Mouse (Mus musculus) 3T3-L1 (cell line): ENCODE measurements around the gene Gm49358.

Experiments
- DNase-seq: peaks from one replicate; pipeline ENCODE4 v3.0.0-alpha.2; 2015; ENCODE audit warnings: low read depth, low spot score

The Gm49358 gene

GRCm38 (mm10) chr10:86814292-86815131 is 50.7 kb downstream of the Gm49358 start:
- no peak for DNase-seq

- DNase-seq = no peak
Observed at GRCm38 (mm10) chr10:86815133-86815532, 51.4 kb downstream of the Gm49358 start.

DNA sequence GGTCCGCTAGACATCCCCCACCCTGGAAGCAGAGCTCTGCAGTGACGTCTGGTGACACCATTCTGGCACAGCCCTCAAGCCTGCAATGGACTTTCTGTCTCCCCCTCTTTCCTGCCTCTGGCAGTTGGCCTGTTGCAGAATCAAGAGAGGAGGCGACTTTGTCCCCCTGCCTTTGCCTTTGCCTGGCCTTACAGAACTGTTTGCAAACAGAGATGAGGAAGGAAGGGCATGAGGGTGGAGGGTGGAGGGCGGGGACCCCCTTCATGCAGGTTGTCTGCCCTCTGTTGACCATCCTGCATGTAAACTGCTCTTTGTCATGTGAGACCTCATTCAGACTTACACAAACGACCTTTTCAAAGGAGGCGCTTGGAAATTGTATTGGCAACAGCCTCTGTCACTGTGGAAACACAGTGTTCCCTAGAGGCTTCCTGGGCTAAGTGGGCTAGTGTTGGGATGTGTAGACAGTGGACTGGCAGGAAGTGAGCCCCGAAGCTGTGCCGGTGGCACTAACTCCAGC is 55.9 kb downstream of the Gm49358 start:
- no peak for DNase-seq

- DNase-seq = no peak
Observed at GRCm38 (mm10) chr10:86821014-86821413, 57.2 kb downstream of the Gm49358 start.

- DNase-seq = no peak
Observed at GRCm38 (mm10) chr10:86824093-86824492, 60.3 kb downstream of the Gm49358 start.

- DNase-seq = no peak
Observed at GRCm38 (mm10) chr10:86824871-86825270, 61.1 kb downstream of the Gm49358 start.

DNA sequence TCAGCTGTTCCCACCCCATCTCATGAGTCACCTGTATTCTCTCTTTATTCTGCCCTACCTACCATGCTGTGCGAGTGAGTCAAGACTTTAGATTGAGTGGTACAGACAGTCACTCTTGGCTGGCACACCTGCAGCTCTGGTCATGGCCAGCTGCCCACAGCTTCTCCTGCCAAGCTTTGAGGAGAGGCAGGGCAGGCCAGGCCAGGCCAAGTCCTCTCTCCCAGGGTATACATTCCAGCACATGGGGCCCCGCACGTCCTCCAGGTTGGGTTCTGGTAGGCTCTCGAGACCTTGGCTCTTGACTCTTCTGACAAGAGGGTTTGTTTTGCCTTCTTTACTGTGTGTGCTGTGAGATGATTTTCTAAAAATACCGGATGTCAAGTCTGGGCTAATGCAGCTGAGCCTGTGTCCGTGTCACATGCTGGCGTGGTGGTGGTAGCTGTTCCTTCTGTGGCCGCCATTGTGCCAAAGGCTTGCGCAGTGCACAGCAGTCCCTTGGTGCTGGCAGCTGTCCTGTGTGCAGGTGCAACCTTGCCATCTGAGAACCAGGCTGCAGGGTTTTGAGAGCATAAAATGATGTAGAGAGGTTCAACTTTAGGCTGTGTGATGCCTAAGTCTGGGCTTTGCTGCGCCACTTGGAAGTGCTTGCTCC is 62.2 kb downstream of the Gm49358 start:
- DNase-seq = no peak

DNA sequence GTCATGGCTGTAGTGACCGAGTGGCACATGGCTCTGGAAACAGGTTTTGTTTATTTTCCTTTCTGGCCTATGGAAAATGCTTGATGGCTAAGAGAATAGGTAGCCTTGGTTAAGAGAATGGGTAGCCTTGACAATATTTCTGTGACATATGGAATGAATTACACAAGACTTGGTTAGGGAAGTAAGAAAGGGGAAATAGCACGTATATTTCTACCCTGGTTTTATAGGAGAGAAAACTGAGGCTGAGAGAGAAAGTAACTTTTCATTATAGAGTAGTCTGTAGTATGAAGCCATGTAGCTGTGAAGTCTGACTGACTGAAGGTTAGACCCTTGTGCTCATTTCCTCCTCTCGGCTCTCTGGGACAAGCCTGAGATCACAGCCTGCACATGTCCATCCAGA is 63.2 kb downstream of the Gm49358 start:
- no peak for DNase-seq

GRCm38 (mm10) chr10:86828221-86829135 is 64.7 kb downstream of the Gm49358 start:
- DNase-seq = no peak

GRCm38 (mm10) chr10:86829515-86829914 is 65.7 kb downstream of the Gm49358 start:
- DNase-seq = peak; percentile 20

DNA sequence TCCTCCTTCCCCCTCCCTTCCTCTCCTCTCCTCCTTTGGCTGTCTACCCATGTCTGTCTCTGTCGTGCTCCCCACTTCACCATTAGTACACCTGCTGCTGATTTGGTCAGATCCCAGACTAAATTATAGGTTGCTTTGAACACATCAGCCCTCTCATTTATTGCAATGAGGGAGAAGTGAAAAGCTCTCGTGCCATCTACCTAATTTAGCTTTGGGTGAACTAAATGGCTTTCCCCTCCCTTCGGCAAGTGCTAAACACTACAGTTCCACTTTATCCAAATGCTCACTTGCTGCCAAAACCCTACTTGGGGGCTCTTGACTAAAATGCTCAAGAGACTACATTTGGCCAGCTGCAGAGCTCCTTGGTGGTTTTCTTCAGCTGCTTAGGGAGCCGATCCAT is 73.0 kb downstream of the Gm49358 start:
- no peak for DNase-seq

GRCm38 (mm10) chr10:86838827-86839226 is 75.1 kb downstream of the Gm49358 start:
- no peak for DNase-seq

DNA sequence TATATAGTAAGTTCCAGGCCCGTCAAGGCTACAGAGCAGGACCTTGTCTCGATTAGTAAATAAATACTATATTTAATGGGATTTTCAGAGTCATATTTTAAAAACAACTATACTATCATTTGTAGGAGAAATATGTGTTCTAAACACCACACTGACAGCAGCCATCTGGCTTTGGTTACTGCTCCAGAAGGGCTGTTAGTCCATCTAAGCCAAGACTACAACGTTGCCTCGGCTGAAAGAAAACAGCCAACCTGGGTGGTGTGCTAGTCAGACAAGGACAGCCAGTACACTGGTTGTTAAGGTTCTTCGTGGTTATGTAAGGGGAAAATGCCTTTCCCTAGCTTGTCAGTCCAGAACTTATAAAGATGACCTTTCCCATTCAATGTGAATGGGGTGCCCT is 78.9 kb downstream of the Gm49358 start:
- no peak for DNase-seq

DNA sequence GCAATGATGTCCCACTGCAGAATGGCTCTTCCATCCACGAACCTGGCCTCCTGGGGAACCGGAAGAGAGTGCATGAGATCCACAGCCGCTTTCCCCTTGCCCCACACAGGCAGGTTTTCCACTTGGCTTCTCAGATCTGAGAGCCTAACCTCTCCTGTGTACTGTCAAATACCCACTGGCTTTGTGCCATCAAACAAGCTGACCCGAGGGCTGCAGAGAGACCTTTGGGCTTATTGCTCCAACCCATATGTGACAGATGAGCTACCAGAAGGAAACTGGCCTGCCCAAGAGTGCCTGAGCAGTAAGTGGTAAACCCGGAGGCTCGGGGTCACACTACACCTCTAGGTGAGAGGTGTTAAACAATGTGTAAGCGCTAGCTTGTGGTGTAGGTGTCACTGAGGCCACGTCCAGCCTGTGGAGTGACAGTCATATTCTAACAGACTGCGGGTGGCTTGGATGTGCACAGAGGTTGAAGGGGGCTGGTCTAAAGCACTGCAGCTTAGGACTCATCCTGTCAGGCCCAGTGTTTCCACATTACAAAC is 83.2 kb downstream of the Gm49358 start:
- DNase-seq = no peak

DNA sequence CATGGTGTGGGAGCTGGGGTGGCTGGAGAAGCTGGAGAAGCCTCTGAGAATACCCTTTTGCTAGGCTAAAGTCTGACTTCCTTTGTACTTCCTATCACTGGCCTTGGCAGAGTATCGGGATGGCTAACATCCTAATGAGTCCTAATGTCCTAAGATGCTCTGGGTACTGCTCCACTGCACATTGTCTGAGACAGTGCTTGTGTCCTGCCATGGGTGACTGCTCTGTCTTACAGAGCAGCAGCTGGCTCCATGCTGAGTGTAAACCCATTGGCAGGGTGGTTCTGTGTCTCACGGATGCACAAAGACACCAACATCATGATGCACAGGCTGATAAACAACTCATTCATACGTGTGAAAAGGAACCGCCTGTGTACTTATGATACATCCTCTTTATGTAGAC is 85.3 kb downstream of the Gm49358 start:
- DNase-seq = no peak

DNA sequence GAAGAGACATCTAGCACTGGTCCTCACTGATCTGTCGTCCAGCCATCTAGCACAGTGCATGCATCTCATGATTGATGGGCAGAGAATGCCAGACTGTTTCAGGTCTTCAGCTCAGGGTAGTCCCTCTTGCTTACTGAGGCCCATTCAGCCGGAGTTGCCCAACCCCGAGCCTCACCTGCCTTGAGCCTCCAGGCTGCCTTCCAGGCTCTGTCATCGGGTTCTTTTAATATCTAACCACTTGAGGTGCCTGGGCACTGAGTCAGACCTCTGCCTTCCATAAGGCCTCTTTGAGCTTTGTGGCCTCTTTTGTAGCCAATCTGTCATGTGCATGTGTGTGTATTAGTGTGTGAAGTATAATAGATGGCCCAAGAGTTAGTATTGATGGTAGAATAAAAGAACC is 85.7 kb downstream of the Gm49358 start:
- DNase-seq = peak; percentile 12

DNA sequence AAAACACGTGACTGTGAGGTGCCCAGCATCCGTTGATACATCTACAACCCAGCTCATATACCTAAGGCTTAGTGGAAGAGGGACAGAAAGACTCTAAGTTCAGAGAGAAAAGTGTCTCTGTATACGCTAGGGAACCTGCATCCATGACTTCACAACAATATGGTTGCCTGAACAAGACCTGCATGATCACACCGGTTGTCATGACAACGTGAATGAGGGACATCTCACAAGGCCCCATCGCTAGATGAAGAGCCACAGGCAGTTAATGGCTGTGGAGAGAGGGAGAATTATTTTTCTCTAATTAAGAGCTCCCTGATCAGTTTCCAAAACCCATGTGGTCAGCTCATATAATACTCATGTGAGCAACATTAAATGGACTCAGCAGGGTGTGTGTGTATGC is 88.4 kb downstream of the Gm49358 start:
- DNase-seq = no peak

DNA sequence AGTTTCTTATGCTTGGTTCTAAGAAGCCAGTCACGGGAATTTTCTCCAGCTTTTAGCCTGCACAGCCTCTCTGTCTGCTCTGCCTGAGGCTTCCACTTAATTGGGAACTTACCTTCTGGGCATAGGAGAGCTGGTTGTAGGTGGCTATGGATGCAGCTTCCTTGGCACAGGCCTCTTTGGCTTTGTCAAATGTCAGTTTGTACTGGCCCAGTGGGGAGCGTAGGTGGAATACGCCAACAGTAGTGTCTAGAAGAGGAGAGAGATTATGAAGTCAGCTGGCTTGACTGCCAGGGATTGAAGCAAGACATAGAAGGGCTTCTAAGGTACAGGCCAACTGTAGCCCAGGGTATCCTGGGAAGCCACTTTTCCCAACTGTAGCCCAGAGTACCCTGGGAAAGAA is 89.7 kb downstream of the Gm49358 start:
- DNase-seq = no peak

DNA sequence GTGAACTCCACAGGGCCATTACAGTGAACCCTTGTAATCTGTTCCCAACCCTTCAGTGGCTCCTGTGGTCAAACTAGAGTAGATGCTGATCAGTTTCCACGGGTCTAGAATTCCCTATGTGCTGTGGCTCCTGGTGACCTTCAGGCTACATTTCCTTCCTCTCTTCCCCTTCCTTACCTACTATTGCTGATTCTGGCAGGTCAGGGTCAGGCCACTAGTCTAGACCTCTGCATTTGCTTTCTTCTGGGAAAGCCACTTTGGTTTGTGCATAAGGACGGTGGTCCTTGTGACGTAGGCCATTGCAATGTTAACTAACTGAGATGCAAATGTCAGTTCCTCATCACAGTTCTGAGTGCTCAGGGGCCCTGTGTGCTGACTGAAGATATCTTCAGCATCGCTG is 96.6 kb downstream of the Gm49358 start:
- DNase-seq = no peak

DNA sequence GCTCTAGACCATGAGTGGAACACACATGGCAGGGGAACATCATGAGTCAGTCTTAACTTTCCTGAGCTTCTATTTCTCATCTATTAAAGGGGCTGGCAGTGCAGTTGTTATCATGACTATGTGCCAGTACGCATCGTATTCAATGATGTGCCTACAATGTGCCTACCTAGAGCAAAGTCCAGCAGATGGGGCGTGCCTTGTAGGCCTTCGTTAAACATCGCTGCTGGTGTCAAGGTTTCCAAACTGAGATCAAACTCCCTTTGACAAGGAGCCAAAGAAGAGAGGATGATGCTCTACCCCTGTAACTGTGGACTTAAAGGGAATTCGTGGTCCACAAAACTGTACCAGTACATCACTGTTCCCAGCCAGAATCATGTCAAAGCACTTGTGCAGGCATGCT is 98.7 kb downstream of the Gm49358 start:
- no peak for DNase-seq

GRCm38 (mm10) chr10:86863429-86863828 is 99.7 kb downstream of the Gm49358 start:
- DNase-seq = no peak

DNA sequence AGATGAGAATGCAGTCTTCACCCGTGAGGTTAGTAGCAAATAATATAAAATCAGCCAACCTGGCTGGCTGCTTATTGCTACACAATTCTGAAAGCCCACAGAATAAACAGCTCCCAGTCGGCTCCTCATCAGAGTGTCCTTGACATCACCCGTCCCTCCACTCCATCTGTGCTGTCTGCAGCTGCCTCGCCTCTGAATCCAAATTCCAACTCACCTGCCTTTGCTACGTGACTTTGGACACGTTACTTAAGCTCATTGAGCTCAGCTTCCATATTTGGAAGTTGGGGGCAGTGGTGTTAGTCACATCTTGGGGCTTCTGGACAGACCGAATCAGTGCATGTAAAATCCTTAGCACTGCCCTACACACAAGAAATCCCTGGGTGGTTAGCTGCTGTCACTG is 108.3 kb downstream of the Gm49358 start:
- DNase-seq = no peak
